Mouse (Mus musculus) spleen, embryonic (tissue): ENCODE results near the gene Gm10401.
"Not testable (repeated sequence)": the region's sequence is repeated elsewhere in the genome, so short reads cannot be mapped to it uniquely, and the experiment has no call there.

Source experiments
- CTCF ChIA-PET: fragments of 350-600 bp; sonication (Branson Sonifier 250); formaldehyde crosslinking; loops from one replicate; lab custom pipeline; 2022; lab: Charles Lee

The Gm10401 gene

DNA sequence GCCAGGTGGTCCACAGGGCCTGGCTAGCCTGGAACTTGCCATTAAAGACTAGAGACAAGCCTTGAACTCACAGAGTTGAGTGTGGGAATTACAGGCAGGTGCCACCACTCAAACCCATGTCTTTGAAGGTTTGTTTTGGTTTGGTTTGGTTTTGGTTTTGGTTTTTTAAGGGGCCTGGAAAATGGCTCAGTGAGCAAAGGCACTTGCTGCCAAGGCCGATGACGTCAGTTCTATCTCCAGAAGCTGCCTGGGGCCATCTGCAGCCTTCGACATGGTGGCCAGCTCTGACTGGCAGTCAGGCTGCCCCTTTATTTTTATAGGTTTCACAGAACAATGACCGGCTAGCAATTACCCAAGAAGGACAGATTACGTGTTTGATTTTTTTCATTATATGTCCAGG, 22.9 kb upstream of the Gm10401 start:
- CTCF ChIA-PET: interaction anchor here (0.6 kb wide), 1 partner anchor 14 kb away, joined by 3 read pairs; no protein-coding TSS in a partner anchor

DNA sequence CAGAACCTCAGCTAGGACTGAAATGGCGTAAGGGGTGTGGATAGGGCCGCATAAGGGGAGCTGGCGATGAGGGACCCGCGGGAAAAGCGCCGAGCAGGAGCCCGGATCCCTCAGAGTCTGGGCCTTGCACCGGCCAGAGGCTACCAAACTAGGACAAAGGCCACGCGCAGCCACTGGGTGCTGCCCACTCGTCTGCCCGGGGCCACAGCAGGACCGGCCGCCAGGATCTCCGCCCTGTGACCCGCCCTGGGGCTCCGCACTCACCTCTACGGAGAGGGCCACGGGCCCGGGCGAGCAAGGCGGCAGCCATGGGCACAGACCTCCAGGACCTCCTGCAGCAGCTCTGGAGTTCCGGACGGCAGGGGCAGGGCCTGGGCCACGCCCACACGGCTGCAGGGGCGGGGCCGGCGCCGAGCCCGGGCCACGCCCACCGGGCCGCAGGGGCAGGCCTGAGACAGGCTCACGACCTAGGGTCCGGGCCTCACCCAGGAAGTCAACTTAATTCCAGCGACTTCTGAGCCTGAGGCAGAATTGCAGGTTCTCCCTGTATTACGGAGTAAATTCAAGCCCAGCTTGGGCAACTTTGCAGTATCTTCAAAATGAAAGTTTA, 21.0 kb upstream of the Gm10401 start, which contains the start of gene Acads:
TSS of gene Acads (minus strand) at position 386 of the 610 bp plus-strand sequence.
- CTCF ChIA-PET: interaction anchor here (0.6 kb wide), 1 partner anchor 74 kb away, joined by 3 read pairs; no protein-coding TSS in a partner anchor

DNA sequence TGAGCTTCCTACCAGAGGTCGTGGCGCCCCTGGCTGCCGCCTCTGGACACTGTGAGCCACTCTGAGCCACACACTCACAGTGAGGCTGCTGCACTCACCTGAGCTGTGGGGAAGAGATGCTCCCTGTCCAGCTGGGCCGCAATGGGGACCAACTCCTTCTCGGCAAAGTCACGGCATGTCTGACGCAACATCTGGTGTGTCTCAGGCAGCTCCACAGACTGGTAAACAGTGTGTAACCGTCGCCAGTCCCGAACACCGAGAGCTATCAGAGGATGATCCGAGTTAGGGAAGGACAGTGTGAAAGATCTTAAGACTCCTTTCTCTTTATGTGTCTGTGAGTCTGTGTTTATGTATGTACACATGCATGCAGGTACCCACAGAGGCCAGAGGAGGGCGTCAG, 19.4 kb upstream of the Gm10401 start:
- CTCF ChIA-PET: no interaction called here

DNA sequence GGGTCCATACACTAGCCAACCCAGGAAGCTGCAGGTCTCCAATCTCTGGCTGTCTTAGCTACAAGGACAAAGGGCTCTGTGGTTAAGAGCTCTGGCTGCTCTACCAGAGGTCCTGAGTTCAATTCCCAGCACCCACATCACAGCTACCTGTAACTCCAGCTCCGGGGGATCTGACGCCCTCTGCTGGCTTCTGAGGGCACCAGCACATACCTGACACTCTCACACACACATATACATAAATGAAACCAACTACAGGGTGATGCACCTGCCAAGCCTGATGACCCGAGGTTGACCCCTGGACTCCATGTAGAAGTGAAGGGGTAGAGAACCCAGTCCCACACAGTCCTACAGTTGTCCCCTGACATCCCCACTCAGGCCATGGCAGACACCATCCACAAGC, 18.3 kb upstream of the Gm10401 start:
- CTCF ChIA-PET: no interaction called here

DNA sequence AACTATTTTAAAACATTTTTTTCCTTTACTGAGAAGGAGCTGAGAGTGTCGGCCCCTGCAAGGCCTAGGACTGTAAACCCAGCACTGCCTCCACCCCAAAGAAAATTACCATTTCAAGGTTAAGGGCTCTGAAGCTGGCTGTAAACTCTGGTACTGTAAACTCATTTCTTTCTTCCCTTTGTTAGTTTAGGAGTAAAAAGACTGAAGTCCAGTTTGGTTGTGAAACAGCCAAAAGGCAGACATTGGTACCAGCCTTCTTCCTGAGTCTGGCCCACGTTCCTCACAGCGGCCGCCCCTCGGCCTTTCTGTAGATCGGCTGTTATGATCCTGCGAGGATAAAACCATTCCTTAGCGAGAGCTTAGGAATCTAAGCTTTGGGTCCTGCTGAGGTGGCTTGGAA, 16.4 kb upstream of the Gm10401 start:
- CTCF ChIA-PET: no interaction called here

DNA sequence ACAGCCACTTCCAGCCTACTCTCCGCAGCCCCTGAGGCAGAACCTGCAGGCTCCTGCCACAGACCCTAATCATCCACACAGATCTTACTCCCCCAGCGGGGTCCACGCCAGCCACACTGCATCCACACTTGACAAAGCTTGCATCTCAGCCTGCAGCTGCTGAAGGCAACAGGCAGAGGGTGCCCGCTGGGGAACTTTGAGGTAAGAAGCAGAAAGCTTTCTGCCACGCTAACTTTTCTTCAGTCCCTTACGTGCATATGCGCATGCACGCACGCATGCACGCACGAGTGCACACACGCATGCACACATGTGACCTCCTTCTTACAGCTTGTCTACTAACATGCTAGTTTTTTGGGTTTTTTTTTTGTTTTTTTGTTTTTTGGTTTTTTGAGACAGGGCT, 15.1 kb upstream of the Gm10401 start:
- CTCF ChIA-PET: no interaction called here

DNA sequence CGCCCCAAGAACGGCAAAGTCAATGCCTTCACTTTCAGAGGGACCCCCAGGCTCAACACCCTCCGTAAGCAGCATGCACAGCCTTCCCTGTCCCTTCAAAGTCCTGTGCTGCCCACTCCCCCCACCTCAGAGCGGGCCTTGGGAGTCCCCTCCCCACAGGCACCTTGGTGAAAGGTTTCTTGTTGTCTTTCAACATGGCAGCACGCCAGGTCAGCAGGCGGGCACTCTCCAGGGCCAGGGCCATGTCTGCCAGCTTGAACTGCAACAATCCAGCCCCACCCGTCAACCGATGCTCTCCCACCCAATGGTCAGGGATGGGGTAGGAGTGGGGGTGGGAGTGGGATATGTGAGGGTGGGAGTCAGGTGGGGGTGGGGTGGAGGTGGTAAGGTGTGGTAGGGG, 13.1 kb upstream of the Gm10401 start:
- CTCF ChIA-PET: interaction anchor here (0.6 kb wide), 1 partner anchor 43 kb away, joined by 6 read pairs; no protein-coding TSS in a partner anchor

DNA sequence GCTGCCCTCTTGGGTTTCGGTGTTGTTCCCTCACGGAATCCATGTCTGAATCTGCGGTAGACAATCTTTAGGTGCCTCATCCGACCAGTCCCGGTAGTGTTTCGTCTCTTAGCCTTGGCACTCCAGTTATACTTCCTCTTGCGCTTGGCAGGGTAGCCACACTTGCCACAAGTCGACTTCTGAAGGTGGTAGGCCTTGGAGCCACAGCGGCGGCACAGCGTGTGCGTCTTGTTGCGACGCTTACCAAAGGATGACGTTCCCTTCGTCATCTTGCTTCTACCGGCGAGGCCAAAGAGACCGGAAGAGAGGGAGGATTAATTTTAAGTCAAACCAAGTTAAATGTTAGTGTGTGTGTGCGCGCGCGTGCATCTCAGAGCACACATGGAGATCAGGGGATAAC, 5.2 kb upstream of the Gm10401 start:
- CTCF ChIA-PET: not testable (repeated sequence)

DNA sequence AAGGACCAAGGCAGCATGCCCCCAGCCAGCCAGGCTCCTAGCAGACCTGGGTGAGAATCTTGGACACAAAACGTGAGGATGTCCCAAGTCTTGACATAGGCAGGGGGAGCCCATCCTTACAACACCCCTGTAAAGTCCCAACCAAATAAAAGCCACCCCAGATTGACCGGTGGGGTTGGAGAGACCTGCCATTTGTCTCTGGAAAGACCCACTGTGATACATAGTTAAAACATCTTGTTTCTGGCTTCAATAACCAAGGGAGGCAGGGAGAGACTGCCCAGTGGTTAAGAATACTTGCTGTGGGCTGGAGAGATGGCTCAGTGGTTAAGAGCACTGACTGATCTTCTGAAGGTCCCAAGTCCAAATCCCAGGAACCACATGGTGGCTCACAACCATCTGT, 4.1 kb upstream of the Gm10401 start:
- CTCF ChIA-PET: no interaction called here

DNA sequence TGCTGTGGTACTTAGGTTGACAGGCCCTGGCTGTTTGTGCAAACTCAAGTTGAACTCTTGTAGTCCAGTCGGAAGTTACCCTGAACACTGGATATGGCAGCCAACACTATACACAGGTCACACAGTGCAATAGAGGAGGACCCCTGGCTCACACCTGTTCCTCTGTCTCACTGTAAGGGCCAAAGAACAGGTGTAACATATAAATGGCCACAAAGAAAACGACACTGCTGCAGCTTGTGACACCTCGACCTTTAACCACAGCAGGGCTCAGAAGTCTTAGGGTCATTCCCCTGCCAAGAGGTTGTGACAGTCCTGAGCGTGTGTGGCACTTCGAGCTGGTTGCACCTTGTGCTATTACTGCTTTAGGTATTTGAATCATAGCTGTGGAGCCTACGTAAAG, 2.4 kb upstream of the Gm10401 start:
- CTCF ChIA-PET: no interaction called here

DNA sequence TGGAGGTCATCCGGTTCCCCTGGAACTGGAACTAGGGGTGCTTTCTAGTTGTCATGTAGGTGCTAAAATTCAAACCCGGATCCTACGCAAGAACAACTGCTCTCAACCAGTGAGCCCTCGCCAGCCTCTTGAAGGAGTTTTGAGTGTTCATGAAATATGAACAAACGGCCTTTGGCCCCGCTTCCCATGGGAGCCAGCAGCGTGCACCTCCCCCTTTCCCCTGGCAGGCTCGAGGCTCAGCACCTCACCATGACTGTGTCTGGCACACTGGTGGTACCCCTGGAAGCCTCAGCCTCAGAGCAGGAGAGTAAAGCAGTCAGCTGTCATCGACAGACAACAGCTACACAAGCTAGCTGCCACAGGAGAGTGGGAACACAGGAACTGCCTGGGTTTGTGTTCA, 1.9 kb upstream of the Gm10401 start:
- CTCF ChIA-PET: interaction anchor here (1.1 kb wide), 1 partner anchor 9 kb away, joined by 3 read pairs; no protein-coding TSS in a partner anchor

DNA sequence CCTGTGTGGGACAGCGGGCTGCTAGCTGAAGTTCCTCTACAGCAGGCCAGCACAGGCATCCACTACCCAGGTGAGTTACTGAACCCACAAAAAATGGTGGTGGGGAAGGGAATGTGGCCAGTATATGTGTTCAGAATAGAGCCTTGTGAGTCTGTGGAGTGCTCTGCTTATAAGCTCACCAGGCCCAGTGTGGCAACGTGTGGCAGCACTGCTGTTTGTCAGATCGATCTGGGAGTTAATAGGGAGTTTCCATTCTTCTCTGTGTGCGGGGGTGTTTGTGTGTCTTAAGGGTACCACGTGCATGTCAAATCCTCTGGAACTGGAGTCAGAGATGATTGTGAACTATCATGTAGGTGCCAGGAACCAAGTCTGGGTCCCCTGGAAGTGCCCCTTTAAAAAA, 1.4 kb upstream of the Gm10401 start:
- CTCF ChIA-PET: interaction anchor here (0.7 to 1.1 kb wide), 2 partner anchors 9 to 91 kb away, joined by 3 read pairs; no protein-coding TSS in a partner anchor

DNA sequence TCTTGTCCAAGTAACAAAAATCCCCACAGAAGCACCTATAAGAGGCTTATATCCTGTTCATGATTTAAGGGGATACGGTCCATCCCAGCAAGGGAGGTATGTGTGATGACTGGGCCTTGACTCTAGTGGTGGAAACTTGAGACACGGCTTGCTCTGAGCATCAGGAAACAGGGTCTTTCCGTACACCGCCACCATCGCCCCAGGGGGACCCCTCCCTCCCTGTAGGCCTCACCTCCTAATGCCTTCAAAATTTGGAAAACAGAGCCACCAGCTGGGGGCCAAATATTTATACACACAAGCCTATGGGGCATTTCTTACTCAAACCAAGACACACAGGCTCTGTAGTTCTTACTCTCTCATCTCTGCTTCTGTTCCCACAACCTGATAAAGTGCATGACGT, 6.3 kb downstream of the Gm10401 start:
- CTCF ChIA-PET: no interaction called here

DNA sequence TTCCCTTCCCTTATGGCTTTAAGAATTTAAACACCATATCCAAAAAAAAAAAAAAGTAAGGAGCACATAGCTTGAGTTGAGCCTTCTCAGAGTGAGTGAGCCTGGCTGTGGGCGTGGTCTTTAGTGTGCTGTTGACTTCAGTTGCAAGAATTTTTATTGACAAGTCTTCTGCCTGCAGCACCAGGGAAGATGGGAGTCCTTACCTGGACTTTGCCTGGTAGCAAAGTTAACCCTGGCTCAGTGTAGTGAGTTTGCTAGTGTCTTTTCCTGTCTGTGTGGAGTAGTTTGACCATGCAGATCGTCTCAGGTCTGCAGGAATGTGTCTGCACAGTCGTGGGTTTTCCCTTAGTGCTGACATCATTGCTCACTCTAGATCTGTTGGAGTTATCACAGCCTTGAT, 7.1 kb downstream of the Gm10401 start:
- CTCF ChIA-PET: no interaction called here

DNA sequence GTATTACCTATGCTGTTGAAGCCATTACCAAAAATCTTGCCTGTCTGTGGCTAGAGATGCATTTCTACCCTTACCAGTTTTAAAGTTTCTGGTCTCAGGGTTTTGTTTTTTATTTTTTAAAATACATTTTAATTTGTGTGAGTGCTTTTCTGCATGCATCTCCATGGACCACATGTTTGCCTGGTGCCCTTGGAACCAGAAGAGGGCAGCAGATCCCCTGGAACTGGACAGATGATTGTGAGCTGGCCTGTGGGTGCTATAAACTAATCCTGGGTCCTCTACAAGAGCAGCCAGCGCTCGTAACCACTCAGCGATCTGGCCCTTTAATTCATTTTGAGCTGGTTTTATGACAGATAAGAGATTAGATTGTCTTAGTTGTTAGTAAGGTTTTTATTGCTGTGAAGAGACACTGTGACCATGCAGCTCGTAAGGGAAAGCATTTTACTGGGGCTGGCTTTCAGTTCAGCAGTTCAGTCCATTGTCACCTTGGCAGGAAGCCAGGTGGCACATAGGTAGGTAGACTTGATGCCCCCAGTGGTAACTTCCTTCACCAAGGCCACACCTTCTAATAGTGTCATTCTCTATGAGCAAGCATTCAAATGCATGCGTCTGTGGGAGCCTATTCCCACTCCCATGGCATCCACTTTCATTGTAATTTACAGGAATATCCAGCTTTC, 8.4 kb downstream of the Gm10401 start:
- CTCF ChIA-PET: no interaction called here

DNA sequence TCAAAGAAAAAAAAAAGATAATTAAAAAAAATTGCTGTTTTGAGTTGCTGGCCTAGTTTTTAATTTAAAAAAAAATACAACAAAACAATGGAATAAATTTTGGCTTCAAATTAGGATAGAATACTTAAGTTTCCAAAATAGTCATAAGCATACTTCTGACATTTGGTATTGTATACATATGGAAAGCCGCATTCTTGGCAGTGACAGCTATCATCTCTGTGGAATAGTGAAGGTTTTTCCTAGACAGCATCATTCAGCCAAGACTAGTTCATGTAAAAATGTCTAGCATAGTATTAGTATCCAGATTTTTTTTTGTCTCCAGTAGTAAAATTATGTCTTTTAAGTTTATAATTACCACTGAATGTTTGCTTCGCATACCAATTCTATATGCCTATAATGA, 12.4 kb downstream of the Gm10401 start:
- CTCF ChIA-PET: interaction anchor here (0.7 kb wide), 1 partner anchor 31 kb away, joined by 3 read pairs; no protein-coding TSS in a partner anchor

DNA sequence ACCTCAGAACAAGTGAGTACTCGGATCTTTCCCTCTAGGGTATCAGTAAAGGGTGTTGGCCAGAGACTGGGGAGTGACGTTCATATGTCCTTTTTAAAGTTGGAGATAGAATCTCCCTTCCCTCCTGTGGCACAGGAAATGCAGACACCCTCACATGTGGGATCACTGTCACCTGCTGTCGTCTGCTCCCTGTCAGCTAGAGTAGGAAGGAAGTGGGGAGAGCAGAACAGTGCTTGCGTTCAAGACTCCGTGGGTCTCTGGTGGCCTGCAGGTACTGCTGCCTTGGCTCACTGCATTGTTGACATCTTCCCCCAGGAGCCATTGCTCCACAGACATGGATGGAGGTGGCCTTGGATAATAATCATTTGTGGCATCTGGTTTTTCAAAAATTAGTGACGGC, 14.6 kb downstream of the Gm10401 start:
- CTCF ChIA-PET: interaction anchor here (1.9 kb wide), 1 partner anchor 104 kb away, joined by 7 read pairs; no protein-coding TSS in a partner anchor

DNA sequence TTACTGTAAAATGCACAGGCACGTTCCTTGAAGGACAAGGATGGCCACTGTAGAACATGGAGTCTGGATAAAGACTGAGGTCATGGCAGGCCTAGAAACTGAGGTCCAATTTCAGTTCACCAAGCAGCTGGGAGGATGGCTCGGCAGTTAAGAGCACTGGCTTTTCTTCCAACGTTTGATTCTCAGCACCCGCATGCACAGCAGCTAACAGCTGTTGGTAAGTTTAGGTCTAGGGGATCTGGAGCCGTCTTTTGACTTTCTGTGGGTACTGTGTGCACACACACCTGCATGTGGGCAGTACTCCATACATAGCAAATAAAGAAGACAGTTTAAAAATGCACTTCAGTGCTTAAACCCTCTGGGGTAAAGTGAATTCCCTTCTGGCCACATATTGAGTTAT, 16.5 kb downstream of the Gm10401 start:
- CTCF ChIA-PET: no interaction called here

DNA sequence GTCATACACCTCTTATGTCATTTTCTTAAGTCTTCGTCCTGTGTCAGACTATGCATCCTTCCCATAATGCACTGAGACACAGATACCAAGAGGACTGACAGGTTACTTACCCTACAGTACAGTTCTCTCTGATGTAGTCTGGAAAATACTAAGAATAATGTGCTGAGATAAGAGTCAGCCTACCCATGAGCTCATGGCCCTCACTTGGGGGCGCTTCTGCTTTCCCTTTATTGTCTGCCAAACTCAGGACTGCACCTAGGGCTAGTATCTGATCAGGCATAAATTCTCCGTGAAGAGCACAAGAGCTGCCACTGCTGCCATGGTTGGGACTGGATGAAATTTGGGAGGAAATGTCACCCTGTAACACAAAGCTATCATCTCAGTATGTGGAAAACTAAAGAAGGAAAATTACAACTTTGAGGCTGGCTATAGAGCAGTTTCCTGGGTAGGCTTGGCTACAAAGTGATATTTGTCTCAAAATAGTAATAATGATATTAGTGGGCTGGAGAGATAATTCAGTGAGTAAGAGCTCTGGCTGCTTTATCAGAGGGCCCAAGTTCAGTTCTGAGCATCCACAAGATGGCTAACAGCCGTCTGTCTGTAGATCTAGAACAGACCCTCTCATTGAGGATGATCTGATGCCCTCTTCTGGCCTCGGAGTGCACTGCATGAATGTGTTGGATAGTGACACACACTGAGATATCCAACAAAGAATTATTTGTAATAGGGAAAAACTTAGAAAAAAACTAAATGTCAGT, 21.8 kb downstream of the Gm10401 start:
- CTCF ChIA-PET: interaction anchor here (0.7 to 1.2 kb wide), 2 partner anchors 12 to 378 kb away, joined by 3 read pairs; no protein-coding TSS in a partner anchor

DNA sequence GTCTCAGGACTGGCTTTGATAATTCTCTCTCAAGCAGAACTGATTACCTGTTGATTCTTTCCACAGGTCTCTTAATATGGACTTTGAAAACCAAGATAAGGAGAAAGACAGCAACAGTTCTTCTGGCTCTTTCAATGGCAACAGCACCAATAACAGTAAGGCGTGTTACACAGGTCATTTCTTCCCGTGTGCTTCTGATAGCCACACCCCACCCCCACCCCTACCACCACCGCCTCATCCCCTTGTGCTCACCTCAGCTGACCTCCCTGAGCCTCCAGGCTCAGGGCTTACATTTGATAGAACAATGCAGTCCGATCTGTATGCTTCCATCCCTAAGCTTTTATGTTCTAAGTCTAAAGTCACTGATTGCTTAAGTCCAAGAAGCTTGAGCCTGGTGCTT, 23.3 kb downstream of the Gm10401 start:
- CTCF ChIA-PET: interaction anchor here (0.5 to 1.1 kb wide), 2 partner anchors 95 to 102 kb away, joined by 3 read pairs; no protein-coding TSS in a partner anchor

DNA sequence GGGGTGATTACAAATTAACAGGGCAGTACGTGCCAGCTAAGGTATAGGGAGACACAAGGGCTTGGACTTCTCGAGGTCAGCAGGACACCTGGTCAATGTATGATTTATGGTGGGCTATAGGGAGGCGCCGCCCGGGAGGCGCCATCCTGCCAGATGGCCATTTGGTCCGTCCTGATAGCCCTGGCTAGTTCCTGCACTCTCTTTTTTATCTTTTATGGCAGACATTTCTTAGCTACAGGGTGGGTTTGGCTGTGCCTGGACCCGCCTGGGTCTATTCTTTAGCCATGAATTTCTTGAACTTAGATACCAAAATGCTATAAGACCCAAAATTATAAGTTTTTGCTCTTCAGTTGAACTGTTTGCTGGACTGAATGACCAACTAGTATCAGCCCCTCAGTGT, 24.8 kb downstream of the Gm10401 start:
- CTCF ChIA-PET: not testable (repeated sequence)

DNA sequence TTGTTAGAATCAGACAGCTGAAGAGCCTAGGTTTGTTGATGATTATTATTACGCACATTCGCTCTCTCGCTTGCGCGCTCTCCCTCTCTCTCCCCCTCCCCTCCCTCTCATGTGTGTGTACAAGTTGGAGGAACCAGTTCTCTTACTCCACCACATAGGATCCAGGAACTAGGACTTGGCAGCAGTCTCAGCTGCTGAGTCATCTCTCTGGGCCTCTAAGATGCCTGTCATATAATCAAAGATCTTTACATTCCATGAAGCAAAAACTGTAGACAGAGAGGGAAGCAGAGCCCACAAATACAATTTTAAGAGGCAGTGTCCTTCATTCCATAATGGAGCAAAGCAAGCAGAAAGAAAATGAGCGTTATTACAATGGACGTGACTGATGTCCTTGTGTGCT, 26.0 kb downstream of the Gm10401 start:
- CTCF ChIA-PET: no interaction called here
